Mouse (Mus musculus): ENCODE results near the gene Ank3.
A peak's percentile ranks its signal among the peaks of the same experiment; 100 is the strongest.

The Ank3 gene

DNA sequence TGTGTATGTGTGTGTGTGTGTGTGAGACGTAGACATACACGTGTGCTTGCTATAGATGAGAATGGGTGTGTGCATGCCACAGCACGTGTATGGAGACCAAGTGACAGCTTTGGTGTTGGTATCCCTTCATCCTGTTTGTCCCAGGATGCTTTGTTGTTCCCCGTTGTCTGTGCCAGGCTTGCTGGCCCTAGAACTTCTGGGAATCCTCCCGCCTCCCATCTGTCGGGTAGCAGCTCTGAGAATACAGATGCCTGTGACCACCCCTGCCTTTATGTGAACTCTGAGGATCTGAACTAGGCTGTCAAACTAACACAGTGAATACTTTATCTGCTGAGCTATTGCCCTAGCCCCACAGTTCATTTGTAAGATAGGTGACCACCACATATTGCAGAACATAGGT lies 330.3 kb downstream of the Ank3 start:
- no peak for DNase-seq

DNA sequence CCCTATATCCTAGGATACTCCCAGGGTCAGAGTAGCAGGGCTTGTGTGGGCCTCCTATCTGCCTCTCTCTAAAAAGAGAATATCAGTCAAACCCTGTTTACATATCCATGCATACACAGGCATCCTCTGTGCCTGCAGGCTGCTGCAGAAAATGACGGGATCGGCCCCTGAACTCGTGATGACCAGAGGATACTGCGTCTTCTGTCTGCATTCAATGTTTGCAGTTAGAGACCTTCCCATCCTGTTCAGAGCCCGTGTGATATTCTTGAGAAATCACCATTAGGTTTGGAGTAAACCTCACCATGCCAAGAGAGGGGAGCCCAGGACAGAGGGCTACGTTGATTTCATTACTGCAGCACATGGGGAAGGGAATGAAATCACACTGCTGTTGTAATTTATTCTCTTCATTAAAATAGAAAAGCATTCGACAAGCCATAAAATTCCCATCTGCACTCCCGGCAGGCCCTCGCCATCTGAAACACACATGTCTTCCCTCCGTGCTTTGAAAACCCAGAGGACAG lies 331.8 kb downstream of the Ank3 start:
- no peak for DNase-seq

DNA sequence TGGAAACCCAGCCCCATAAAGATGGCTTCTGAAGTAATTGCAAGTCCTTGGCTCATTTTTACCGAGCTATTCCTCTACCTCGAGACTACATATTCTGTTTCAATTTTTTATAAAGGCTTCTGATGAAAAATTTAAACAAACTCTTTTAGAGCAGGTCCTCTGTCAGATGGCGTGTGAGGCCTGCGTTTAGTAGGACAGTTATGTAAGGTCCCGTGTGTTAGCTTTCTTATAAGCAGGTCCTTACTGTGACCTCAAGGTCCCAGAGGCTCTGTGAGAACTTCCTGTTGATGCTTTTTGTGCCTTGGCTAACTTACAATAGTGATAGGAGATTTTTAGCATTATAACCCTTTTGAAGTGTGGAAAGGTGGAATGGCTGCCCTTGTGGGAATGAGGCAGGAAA lies 332.8 kb downstream of the Ank3 start:
- no peak for DNase-seq

DNA sequence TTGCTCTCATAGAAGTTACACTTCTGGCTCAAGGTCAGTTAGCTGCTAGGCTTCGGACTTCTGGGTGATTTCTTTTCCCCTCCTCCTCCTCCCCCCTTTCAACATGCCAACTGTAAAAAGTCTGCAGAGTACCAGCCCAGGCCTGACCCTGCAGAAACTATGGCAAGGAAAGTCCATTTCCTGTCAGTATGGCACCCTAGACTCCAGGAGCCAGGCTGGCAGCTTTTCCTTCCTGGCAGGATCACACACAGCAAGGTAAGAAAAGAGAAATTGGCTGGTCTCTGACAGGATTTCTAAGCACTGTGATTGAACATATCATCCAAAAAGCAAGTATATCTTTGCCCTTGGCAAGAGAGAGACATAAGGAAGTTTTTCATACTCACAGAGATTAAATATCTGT lies 333.3 kb downstream of the Ank3 start:
- DNase-seq: peak; percentile 60

DNA sequence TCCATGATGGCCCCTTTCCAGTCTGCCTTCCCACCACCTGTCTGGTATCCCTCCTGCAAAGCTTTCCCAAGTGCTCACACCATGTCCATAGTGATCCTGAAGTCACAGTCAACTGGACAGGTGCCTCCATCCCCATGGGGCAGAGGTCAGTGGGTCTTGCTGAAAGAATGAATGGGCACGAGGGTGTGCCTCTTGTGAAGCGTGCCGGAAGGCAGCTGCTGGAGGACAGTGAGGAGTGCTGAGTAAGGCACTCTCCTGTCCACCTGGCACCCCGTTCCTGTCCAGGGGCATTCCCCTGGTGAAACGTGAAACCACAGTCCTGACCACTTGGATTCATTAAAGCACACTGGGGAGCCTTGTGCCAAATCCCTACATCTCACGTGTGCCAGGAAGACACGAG lies 337.7 kb downstream of the Ank3 start:
- DNase-seq: no peak

DNA sequence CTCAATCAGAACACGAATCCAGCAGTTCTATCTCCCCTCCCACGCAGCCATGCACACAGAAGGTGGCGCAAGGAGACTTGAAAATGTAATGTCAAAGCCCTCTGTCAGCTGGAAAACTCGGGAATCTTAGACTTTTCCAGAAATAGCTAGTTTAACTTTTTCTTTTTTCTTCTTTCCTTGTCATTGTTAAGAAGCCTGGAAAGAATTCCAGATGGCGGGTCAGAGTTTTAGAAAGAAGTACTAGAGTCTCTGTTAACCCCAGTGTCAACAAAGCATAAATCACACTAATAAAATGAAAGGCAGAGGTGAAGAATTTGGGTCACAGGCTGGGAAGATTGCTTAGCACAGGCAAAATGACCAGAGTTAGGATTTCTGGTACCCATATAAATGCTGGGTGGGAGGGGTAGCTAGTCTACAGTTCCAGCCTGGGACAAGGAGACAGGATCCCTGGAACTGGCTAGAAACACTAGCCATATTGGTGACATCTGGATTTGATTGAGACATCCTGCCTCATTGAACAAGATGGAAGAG lies 340.2 kb downstream of the Ank3 start:
- no peak for DNase-seq

DNA sequence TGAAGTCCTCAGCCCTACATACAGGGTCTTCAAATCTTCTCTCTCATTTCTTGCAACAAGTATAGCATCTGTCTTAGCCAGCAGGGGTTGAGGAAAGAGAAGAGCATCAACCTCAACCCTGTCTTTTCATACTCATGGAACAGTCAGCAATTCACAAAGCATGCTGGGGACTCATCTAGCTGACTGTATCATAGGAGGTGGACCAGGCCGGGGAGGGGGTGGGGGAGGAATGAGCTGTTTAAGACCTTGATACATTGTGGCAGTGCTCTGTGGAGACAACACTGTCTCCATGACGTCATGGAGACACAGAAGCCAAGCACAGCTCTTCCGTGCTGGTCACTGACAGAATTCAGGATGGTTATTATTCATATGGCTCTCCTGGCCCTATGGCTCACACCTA lies 344.0 kb downstream of the Ank3 start:
- no peak for DNase-seq

DNA sequence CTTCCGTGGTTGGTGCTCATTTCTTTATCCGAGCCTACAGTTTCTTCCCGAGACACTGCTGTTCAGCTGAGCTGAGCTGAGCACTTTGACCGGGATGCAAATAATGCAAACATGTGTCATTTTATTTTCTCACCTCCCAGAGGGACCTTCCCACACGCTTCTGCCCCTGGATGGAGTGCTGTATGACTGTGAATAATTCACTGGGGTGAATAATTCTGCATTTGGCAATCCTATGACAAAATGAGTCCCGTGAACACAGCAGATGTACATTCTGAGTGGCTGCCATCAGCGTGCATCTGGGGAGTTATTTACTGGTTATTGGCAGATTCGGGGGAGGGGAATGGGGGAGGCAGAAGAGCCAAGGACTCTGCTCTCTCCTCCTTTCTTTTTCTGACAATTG lies 345.6 kb downstream of the Ank3 start:
- no peak for DNase-seq

DNA sequence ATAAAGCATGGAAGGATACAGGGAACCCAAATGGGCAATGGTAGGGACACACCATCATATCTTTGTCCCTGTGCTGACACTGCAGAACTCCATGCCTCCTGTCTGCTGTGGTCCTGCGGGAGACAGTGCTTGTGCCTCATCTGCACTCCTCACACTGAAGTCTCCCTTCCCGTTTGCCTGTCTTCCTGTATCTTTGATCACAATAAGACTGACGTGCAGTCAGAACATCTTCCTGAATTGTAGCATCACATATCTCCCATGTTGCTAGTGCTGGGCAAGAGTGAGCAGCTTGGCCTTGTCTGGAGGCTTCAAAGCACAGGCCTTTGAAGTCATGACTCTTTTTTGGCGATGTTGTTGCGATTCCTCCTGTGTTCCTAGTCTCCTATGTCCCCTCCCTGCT lies 346.3 kb downstream of the Ank3 start:
- DNase-seq: no peak

DNA sequence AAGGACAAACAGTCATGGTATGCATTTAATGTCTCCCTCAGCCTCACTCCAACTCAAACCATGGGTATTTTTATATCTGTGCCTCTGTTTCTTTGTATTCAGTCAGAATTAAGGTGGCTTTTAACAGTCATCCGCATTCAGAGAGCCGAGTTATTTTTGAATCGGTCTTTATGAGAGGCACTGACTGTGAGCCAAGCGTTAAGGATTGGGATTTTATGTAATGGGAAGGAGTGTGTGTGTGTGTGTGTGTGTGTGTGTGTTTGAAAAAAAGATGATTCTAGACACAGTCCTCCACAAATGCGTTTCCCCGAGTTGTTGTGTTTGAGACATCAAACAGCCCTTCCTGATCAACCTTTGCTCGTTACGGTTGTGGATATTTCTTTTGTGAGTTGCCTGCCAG lies 347.7 kb downstream of the Ank3 start:
- no peak for DNase-seq

DNA sequence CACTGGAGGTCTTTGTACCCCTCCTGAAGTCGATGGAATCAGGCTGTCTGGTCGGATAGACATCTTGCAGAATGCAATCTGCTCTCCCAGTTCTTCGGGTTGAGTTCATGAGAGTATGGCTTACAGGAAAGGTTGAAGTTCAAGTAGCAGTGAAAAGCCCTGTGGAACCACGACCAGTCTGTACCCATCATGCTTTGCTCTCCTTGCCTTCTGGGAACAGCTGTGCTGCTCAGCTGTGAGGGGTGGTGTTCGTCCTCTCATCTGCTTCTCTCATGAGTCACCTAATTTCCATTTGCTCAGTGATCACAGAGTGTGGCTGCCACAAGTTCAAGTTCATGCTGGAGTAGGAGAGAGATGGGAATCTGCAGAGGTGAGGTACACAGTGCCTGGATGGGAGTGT lies 348.2 kb downstream of the Ank3 start:
- DNase-seq: no peak

DNA sequence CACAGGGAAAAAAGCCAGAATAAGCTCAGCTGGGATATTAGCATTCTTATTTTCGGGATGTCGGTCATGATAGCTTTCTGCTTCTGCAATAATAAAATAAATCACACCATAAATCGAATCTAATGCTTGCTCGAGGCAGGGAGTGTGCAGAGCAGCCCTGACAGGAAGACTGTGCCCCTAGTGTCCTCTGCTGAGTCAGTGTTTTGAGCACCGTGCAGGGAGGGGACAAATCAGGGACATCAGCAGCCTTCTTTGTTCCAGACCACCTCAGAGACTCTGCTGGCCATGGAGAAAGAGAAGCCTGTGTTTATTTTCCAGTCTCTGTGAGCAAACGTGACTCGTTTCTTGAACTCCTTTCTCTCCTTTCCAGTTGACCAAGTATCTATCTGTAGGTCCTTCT lies 352.8 kb downstream of the Ank3 start:
- no peak for DNase-seq

DNA sequence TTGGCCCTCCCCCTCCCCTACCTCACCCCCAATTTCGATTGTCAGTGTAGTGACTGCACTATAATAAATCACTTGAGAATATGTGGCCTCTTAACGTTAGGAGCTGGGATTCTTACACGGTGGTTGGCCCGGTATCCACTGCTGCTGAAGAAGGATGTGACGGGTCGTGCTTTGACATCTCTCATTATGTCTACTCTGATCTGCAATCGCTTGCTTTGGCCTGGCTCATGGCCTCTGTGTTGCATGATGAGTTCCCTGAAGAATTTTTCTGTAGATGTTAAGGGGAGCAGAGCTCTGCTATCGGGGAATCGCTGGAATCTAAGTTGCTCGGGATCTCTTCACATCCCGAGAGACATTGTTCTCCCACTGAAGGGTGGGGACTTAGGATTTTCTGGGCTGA lies 354.9 kb downstream of the Ank3 start:
- DNase-seq: no peak

DNA sequence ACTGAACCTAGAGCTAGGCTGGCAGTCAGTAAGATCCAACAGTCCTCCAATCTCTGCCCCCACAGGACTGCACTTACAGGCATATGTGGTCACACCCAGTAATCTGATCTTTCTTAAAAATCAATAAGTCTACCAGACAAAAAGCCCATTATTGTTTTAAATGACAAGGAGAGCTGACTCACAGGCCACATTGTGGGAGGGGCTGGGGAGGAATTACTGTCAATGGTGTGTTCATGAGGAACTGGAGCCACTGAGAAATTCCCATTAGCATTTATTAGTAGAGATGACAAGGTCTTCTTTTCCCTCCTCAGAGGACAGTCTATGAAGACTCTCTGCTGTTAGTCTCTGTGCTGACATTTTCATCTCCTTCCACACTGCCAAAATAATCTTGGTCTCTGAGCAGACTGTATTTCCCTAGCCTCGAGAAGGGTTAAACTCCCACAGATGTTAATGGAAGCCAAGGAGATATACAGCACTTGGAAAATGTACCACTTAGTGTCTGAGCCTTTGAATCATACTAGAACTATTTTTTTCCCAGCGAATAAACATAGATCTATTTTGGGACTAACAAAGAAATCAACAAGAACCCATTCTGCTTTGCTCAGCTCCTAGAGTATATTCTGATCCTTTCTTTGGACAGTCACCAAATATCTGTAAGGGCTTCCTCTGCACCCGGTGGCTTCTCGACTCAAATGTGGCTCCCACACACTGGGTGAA lies 358.5 kb downstream of the Ank3 start:
- DNase-seq: no peak

DNA sequence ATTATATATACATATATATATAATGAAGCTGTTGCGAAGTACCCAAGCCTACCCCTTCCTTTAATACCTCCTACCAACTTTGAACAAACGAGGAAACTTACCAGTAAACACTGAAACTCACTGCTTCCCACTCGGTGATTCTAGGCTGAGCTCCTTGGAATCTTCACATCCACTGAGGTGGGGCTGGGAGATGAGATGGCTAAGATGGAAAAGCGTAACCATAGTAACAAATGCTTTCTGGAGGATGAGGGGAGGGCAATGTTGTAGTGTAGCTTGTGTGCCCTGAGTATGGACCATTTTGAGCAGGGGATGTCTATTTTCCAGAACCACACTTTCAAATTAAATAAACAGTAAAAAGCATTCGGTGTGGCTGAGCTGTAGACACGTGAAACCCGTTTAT lies 364.4 kb downstream of the Ank3 start:
- DNase-seq: no peak

DNA sequence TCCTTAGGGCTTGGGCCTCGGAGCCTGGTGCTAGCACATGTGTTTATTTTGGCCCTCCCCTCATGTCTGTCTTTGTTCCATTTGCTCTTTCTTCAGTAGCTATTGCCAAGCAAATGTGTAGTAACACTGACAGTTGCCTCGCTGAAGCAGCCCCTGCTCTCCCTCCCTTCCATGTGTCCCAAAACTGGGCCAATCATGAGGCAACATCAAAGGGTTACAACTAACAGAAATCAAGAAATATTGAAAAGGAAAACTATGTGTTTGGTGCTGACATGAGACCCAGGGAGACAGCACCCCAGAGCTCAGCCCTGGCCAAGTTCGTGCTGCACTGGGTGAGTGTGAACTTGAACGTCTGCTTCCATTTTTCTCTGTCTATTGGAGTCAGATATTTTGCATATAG lies 365.8 kb downstream of the Ank3 start:
- no peak for DNase-seq

DNA sequence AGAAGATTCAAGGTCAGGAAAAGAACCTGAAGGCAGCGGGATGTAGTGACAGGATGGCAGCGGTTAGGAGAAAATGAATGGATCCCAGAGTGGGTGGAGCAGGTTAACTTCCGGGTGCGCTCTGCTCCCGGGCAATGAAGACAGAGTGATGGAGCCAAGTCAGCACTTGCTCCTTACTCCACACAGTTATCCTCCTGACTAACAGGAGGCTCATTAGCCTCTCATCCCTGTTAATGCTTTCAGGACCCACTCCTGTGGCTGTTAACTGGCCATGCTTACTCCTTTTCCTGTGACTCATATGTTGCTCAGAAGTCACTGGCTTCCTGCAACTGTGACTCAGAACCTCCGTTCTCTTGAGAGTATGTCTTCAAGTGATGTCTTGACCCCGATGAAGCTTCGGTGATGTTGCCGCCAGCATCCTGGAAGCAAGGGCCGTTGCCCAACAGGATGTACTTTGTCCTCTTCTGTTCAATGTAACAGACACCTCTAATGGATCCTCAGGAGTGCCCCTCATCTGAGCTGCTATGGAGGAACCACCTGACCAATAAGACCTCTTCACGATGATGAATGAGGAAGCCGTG lies 378.6 kb downstream of the Ank3 start:
- DNase-seq: no peak

DNA sequence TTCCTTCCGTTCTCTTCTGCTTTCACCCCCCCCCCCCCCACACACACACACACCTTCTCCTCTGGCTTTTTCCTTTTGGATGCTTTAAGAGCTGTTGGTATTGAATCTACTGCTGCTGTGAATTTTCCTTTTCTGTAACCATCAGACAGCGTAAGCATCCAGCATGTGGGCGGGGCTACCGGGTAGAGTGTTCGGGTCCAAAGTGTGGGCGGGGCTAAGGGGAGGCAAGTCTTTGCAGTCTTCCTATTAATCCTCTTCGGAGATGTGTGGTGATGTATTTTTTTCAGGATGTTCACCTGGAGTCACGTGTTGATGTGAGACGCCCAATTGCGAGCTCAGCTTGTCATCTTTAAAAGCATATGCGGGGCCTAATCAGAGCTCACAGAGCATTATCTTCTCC lies 379.2 kb downstream of the Ank3 start:
- DNase-seq: no peak

DNA sequence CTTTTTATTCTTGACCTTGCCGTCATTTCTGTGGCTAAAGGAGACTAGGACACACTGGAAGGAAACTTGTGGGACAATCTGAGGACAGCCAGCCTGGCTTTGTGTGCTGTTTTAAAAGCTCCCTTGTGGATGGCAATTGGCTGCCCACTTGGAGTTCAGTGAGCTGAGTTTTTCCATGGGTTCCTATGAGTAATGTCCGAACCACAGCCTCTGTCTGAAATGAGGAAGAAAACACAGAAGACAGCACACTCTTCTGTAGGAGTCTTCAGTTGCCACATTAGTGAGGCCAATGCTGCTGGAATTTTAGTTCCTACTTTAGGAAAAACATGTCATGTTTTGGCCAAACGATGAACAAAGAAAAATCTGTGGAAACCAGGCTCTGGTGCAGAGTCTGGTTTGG lies 380.7 kb downstream of the Ank3 start:
- no peak for DNase-seq

DNA sequence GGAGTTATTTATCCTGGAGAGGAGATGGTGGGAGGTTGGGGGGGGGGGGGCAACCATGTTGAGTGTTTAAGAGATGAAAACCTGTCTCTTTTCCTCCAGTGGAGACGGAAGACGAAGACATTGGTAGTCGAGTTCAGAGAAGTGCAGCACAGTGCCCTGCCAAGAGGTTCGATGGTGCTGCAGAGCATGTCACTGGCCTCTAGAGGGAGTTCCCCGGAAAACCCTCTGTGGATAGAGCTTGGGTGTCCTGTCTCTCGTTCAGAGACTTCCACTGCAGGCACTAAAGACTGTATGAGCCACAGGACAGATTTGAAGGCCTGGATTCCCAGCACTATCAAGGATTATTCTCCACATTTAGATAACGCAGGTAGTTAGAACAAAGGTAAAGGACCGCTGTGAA lies 382.9 kb downstream of the Ank3 start:
- peak; percentile 64 for DNase-seq

DNA sequence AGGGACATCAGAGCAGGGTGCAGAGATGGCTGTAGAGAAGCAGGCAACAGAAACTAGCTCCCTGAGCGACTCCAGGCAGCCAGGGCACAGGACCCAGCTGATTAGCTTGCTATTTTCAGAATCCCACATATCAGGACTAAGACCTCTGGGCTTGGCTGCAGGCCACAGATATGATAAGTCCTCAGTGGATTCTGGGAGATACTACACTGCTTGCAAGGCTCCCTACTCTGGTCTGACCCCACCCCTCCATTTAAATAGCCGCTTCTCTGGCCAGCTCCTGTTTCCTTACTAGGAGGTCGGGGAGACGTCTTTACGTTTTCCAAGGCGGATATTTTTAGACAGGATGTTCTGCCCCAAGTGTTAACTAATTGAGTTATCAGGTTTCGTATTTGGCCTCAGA lies 386.7 kb downstream of the Ank3 start:
- DNase-seq: no peak

DNA sequence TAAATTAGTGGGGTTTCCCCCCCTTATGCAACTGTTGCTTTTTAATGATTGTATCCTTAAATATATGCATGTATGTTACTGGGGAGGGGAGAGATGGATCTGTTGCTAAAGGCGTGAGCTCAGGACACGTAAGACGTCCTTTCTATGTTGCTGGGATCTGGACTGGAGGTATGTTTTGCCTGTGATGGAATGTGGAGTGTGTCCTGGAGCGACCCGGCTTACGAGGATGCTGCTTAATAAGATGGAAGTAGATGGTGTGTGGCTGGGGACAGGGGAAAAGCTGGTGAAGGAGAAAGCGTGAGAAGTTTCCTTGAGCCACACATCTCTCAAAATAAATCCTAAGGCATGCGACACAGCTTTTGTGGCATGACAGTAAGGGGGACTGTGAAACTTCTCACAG lies 387.1 kb downstream of the Ank3 start:
- no peak for DNase-seq

DNA sequence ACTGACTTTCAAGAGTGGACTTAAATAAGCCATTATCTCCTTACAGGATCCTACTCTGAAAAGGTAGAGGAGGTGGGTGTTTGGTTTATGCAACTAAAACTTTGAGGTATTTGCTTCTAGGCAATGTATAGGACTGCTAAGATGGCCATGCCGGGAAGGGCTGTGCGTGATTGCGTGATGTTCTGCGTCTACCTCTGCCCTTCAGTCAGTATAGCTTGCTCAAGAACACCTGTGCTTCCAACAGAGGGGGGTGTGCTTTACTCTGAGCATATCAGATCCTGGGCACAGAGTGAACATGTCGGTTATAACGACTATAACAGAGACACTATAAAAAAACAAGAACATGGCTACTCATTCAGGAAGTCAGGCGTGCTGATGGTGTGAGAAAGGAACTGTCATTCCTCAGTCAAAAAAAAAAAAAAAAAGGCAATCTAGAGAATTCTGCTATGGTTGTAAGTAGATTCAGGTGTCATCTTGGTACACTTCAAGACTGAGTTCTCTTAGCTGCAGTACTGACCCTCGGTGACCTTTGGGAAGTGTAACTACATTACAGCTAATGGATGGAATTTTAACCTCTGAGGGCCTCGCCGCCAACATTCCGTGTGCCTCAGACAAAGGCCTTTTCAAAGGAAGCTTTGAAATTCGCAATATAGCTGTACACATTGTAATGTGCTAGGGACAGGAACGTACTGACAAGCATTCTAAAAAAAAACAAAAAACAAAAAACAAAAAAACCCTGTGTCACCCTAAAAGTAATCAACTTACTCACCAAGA lies 387.8 kb downstream of the Ank3 start:
- DNase-seq: no peak

DNA sequence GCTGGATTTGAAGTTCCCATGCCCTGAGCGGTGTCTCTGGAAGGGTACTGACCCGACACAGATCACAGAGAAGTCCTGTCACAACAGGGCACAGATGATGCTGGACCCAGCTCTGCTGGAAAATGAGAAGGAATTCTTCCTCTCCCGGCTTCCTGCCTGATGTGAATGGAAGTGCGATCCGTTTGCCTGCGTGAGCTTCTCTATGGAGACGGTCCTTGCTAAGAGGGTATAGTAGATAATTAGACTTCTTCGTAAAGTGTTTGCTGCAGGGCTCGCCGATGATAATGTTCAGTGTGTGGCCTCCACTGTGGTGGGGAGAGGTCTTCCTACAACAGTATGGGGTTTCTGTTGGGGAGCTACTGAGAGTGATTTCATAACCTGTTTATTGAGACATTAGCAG lies 388.8 kb downstream of the Ank3 start:
- DNase-seq: no peak
